Mouse (Mus musculus) midbrain, embryonic 16.5 days (tissue): Measurements from ENCODE around the gene Gm11034. TPM values are rescaled to one million over a fixed set of nuclear protein-coding genes. Genes with fewer than 3 reads are reported as not detected.

ENCODE experiments used
- ATAC-seq: fragments of 200-750 bp; cut with Nextera tagmentation; 2 replicates; pipeline ENCODE4 v1.8.0; 2017; ENCODE audit warnings: moderate TSS enrichment
- H3K27ac ChIP-seq: fragments of 300-500 bp; sonication (generic); 2 replicates; pipeline ENCODE4 v1.5.1; 2014; ENCODE audit warnings: mild to moderate bottlenecking, low read length, mixed read lengths
- H3K27me3 ChIP-seq: fragments of 300-500 bp; sonication (generic); 2 replicates; pipeline ENCODE4 v1.6.1; 2014; ENCODE audit warnings: low read depth, low read length, mixed read lengths; ENCODE audit not compliant: control insufficient read depth, insufficient read depth
- H3K36me3 ChIP-seq: fragments of 300-500 bp; sonication (generic); 2 replicates; pipeline ENCODE4 v1.6.1; 2014; ENCODE audit warnings: mild to moderate bottlenecking, low read length, moderate library complexity, mixed read lengths; ENCODE audit not compliant: control insufficient read depth, insufficient read depth
- H3K4me1 ChIP-seq: fragments of 300-500 bp; sonication (generic); 2 replicates; pipeline ENCODE4 v1.6.1; 2014; ENCODE audit warnings: mild to moderate bottlenecking, low read length, mixed read lengths; ENCODE audit not compliant: control insufficient read depth, insufficient read depth
- H3K4me2 ChIP-seq: fragments of 300-500 bp; sonication (generic); 2 replicates; pipeline ENCODE4 v1.6.1; 2014; ENCODE audit warnings: mild to moderate bottlenecking, low read length, mixed read lengths
- H3K4me3 ChIP-seq: fragments of 300-500 bp; sonication (generic); 2 replicates; pipeline ENCODE4 v1.5.1; 2014; ENCODE audit warnings: low read depth, mild to moderate bottlenecking, low read length, moderate library complexity, mixed read lengths
- H3K9ac ChIP-seq: fragments of 300-500 bp; sonication (generic); 2 replicates; pipeline ENCODE4 v1.6.1; 2014; ENCODE audit warnings: low read depth, low read length, mixed read lengths
- H3K9me3 ChIP-seq: fragments of 300-500 bp; sonication (generic); replicated peaks from 2 replicates; pipeline ENCODE4 v1.6.1; 2014; ENCODE audit warnings: mild to moderate bottlenecking, low read length, mixed read lengths; ENCODE audit not compliant: control insufficient read depth, poor library complexity, severe bottlenecking
- WGBS: fragments of 180-500 bp; shearing (Covaris S2); extraction: QIAGEN DNeasy Blood & Tissue Kit; methylation state at CpG from one replicate; pipeline ENCODE4 v1.1.7; 2014; 5-methylcytosine and 5-hydroxymethylcytosine counted together
- polyA plus RNA-seq: library from polyadenylated mRNA; unstranded; fragments of >200 nt; fragmentation: Nextera tagmentation; extraction: Ambion mirVana; gene quantifications from 2 replicates; pipeline ENCODE4 v1.2.1, GENCODE M21; 2015

Gm11034 gene
- polyA plus RNA-seq, 1 experiment from 2014 or later, result not detected

DNA sequence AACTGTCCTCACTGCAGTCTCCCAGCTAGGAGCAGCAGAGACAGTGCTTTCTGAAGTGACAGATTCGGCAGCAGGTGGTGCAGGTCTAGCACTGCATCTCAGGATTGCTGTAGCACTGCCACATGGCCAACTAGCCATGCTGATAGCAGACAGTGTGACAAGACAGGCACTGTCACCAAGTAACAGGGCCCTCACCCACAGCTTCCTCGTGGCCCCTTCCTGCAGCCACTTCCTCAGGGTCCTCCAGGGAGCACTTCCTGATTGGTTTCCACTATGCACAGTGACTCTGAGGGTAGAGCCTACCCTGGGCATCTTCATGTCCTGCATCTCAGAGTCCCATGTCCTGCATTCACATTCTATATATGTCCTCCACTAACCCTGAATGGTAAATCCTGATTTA is 31.2 kb upstream of the Gm11034 start:
- Histone ChIP-seq H3K9me3 (no peaks in the 10 kb centered on the region), H3K9ac (no peak overlapping the region), H3K27me3 (no peaks in the 10 kb centered on the region), H3K36me3 (peaks cover 9% of the 10 kb centered on the region), H3K27ac (no peak overlapping the region), H3K4me3 (no peak overlapping the region), H3K4me1 (peaks cover 18% of the 10 kb centered on the region), H3K4me2 (no peak overlapping the region)
- 80% methylated on average over 2 of the region's 2 CpGs for WGBS
- no peak for ATAC-seq

DNA sequence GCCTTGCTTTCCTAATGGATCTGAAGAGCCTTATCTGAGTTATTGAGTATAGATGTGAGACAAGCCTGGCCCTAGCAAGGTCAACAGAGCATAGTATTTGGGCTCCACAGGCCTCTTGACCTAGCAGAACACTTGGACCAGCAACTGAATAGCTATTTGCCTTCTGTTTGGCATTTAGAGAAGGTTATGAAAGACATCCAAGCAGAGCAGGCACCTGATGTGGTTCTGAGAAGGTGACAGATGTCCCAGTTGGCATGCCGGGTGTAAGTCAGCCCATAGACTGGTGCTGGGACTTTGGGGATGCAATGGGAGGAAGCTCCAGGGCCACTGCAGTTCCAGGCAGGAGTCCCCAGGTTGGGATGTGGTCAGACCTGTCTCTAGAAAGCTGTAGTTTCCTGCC is 28.8 kb upstream of the Gm11034 start:
- Histone ChIP-seq H3K4me2 (no peak overlapping the region), H3K27me3 (no peaks in the 10 kb centered on the region), H3K4me3 (no peak overlapping the region), H3K9ac (no peak overlapping the region), H3K27ac (no peak overlapping the region), H3K4me1 (peaks cover 18% of the 10 kb centered on the region), H3K36me3 (peaks cover 9% of the 10 kb centered on the region), H3K9me3 (no peaks in the 10 kb centered on the region)
- no peak for ATAC-seq
- 100% methylated on average over 1 of the region's 1 CpGs for WGBS

DNA sequence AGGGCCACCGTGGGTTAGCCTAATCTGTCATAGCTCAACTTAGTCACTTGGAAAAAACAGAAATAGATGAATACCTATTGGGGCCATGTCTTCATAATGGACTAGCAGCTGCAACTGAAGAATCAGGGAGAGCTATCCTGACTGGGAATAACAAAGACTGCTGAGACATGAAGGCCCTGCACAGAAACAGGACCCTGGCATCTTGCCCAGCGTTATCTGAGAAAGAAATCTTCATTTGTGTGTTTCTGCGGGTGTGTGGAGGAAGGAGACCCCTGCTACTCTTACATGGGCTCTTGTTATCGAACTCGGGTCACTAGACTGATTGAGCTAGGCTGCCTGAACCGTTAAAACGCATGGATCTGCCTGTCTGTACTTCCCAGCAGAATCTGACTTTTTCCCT is 27.5 kb upstream of the Gm11034 start:
- WGBS, result 62% methylated on average over 7 of the region's 7 CpGs
- Histone ChIP-seq H3K27ac (no peak overlapping the region), H3K27me3 (no peaks in the 10 kb centered on the region), H3K4me3 (peak overlapping the region; percentile 82), H3K36me3 (no peaks in the 10 kb centered on the region), H3K4me2 (peak overlapping the region; percentile 80), H3K9ac (peak overlapping the region; percentile 83), H3K4me1 (peaks cover 18% of the 10 kb centered on the region), H3K9me3 (no peaks in the 10 kb centered on the region)
- no peak for ATAC-seq

DNA sequence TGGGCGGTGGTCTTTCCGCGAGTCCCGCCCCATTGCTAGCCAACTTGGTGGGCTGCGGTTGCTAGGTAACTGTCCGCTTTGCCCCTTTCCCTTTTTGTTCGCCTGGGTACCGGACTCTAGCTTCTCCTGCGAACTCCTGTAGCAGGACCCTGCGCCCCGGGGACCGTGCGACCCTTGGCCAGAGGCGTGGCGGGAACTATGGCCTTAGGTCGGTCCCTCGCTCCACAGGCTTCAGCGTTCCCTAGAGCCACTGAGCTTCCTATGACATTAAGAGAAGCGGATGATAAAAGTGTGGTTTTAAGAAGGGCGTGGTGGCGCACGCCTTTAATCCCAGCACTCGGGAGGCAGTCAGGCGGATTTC is 26.9 kb upstream of the Gm11034 start:
- peak overlapping the region; percentile 83 for H3K9ac ChIP-seq
- ATAC-seq, result no peak
- peak overlapping the region; percentile 80 for H3K4me2 ChIP-seq
- H3K4me1 ChIP-seq, result peaks cover 18% of the 10 kb centered on the region
- H3K4me3 ChIP-seq, result peak overlapping the region; percentile 82
- no peaks in the 10 kb centered on the region for H3K27me3 ChIP-seq
- H3K36me3 ChIP-seq, result no peaks in the 10 kb centered on the region
- 0% methylated on average over 24 of the region's 24 CpGs for WGBS
- H3K9me3 ChIP-seq, result no peaks in the 10 kb centered on the region
- H3K27ac ChIP-seq, result peak overlapping the region; percentile 97

DNA sequence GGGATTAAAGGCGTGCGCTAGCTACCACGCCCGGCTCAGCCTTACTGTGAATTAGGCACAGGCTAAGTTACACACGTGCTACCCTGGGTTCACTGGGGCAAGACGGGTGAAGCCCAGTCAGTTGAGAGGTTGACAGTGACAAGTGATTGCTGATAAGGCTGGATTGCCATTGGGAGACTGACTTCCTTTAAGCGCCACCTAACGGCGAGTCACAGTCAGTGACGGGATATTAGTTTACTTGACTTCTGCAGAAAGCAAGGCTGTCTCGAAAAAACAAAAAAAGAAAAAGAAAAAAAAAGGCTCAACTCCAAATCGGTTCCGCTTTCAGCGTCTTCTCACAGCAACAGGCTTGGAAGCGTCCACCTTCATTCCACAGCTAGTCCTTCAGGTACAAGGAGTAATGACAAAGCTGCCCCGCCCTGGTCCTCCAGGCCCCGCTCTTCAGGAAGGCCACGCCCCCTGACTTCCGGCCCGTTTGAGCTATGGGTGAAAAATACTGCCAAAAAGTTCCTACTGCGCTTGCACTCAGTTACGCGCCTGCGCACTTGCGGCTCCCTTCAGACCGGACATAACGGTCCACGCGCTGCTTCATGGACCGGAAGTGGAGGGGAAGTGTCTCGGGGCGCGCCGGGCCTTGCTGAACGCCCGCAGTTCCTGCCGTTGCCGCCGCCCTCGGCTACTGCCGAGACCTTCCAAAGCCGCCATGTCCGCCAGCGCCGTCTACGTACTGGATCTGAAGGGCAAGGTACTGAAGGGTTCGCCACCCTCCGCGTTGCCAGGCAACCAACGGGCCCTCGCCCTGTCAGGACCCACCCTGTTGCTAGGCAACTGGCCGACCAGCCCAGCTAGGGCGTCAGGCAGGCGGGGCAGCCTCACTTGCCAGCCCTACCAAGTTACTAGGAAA is 26.3 kb upstream of the Gm11034 start, which contains the start of gene Ap1m1:
TSS of gene Ap1m1 (plus strand) at position 520 of the 904 bp plus-strand sequence.
- Histone ChIP-seq H3K9ac (peak within 1 kb of the TSS; percentile 83), H3K4me3 (peak within 1 kb of the TSS; percentile 82), H3K27me3 (no peaks in the 10 kb centered on the region), H3K9me3 (no peaks in the 10 kb centered on the region), H3K4me1 (peaks cover 18% of the 10 kb centered on the region), H3K36me3 (no peaks in the 10 kb centered on the region), H3K27ac (peak within 1 kb of the TSS; percentile 97), H3K4me2 (peak within 1 kb of the TSS; percentile 80)
- ATAC-seq, result peak; percentile 96
- under 1% methylated on average over 54 of the region's 54 CpGs for WGBS

DNA sequence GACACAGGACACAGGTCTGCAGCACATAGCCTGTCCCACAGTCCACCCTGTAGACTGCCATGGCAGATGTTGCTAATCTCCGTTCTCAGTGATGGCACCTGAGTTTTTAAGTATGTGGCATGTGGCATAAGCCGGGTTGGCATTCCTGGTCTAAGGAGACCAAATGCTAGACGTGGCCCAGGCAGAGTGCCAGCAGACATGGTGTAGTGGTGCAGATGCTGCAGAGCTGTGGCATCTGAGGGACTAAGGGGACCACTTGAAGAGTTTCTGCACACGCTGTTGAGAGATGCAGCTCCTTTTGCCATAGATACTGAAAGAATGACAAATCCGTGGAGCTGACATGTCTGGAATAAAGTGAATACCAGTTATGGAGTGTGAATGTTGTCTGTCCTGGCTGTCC is 9.2 kb upstream of the Gm11034 start:
- Histone ChIP-seq H3K9me3 (no peaks in the 10 kb centered on the region), H3K9ac (no peak overlapping the region), H3K4me1 (peaks cover 14% of the 10 kb centered on the region), H3K27me3 (no peaks in the 10 kb centered on the region; the same call in 1 of the 2 replicates), H3K27ac (no peak overlapping the region), H3K4me2 (no peak overlapping the region), H3K36me3 (peaks cover 10% of the 10 kb centered on the region), H3K4me3 (no peak overlapping the region)
- no peak for ATAC-seq
- WGBS, result 93% methylated on average over 5 of the region's 5 CpGs

DNA sequence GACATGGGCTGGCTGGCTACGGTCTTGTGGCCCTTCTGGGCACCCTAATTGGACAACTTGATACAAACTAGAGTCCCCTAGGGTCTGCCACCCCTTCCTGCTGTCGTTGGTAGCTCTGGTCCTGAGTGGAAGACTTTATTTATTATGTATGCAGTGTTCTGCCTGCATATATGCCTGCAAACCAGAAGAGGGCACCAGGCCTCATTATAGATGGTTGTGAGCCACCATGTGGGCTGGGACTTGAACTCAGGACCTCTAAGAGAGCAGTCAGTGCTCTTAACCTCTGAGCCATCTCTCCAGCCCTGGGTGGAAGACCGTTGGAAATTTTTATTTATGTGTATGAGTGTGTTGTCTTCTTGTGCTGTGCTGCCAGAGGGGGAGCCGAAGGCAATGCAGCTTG is 7.3 kb upstream of the Gm11034 start:
- peak overlapping the region; percentile 57; the same call in 1 of the 2 replicates for H3K4me3 ChIP-seq
- H3K4me1 ChIP-seq, result peaks cover 14% of the 10 kb centered on the region
- no peak overlapping the region for H3K27ac ChIP-seq
- peak overlapping the region; percentile 90 for H3K4me2 ChIP-seq
- peaks cover 7% of the 10 kb centered on the region; the same call in 1 of the 2 replicates for H3K27me3 ChIP-seq
- H3K9ac ChIP-seq, result no peak overlapping the region
- peaks cover 10% of the 10 kb centered on the region for H3K36me3 ChIP-seq
- no peak for ATAC-seq
- WGBS, result 76% methylated on average over 4 of the region's 4 CpGs
- no peaks in the 10 kb centered on the region for H3K9me3 ChIP-seq

DNA sequence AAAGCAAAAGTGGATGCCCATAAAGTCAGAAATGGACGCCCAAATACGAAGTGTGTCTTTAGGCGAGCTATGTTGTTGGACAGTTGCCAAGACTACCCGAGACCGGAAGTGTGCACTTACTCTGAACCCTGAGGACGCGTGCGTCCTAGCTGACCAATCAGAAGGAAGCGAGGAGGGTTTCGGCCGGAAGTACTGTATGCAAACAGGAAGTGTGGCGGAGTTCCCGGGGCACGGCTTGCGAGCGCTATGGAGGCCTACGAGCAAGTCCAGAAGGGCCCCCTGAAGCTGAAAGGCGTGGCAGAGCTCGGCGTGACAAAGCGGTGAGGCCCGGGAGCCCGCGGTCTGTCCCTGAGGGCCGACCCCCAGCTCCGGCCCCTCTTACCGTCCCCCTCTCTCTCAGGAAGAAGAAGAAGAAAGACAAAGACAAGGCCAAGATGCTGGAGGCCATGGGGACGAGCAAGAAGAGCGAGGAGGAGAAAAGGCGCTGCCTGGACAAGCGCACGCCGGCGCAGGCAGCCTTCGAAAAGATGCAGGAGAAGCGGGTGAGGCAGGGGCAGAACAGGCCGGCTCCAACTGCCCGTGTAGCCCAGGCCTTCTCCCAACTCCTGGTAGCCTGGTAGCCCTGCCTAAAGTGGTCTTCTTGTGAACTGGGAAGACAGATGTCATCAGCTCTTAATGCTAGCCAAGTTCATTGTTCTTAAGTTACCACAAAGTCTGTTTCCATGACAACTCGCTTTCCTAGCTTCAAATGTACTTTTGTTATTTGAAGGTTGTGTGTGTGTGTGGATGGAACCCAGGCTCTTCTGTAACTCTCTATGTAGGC is 6.3 kb upstream of the Gm11034 start, which contains the start of gene Fam32a:
TSS of gene Fam32a (plus strand) at position 190 of the 823 bp plus-strand sequence.
- peak; percentile 98 for ATAC-seq
- H3K36me3 ChIP-seq, result peaks cover 10% of the 10 kb centered on the region
- peak within 1 kb of the TSS; percentile 90 for H3K4me2 ChIP-seq
- H3K9ac ChIP-seq, result peak within 1 kb of the TSS; percentile 75
- no peaks in the 10 kb centered on the region for H3K9me3 ChIP-seq
- peaks cover 14% of the 10 kb centered on the region for H3K4me1 ChIP-seq
- peak within 1 kb of the TSS; percentile 73 for H3K27ac ChIP-seq
- WGBS, result 16% methylated on average over 39 of the region's 39 CpGs
- peaks cover 12% of the 10 kb centered on the region for H3K27me3 ChIP-seq
- H3K4me3 ChIP-seq, result peak within 1 kb of the TSS; percentile 57
